Mouse (Mus musculus) bone marrow, adult 2 months (tissue): ENCODE measurements around the gene Tmem232.

Experiments used
- CTCF ChIP-seq: fragments of 200-500 bp; IDR thresholded peaks from 2 replicates; pipeline ENCODE4 v1.5.1; 2011; ENCODE audit warnings: low read length, control low read depth; ENCODE audit not compliant: control insufficient read depth, insufficient read depth
- POLR2A ChIP-seq: fragments of 200-500 bp; IDR thresholded peaks from 2 replicates; pipeline ENCODE4 v1.6.1; 2011; ENCODE audit warnings: low read depth, mild to moderate bottlenecking, control low read depth, low read length, borderline replicate concordance; ENCODE audit not compliant: control insufficient read depth

DNA sequence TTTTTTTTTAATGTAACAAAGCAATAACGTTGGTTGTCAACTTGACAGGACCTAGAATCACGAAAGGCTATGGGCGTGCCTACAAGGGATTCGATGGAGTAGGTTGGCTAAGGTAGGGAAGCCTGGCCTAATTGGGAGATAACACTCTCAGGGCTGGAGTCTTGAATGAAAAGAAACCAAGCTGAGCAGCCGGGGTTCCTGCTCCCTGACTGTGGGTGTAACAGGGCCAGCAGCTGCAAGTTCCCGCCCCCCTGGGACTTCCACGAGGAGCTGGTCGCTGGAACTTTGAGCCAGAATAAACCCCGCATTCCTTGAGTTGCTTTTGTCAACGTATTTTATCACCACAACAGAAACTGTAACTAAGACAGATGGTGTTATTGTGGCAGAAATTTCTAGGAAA, 16.2 kb upstream of the Tmem232 start:
- TF ChIP-seq CTCF (no peak), POLR2A (no peak)
